Mouse (Mus musculus) myocyte (in vitro differentiated cells): Measurements from ENCODE around the gene Fam198b.

ENCODE experiments used
- CEBPB ChIP-seq: IDR thresholded peaks from 2 replicates; pipeline ENCODE4 v1.6.1; 2011; ENCODE audit warnings: mild to moderate bottlenecking, moderate library complexity; ENCODE audit not compliant: poor library complexity, insufficient read depth, severe bottlenecking
- E2F4 ChIP-seq: IDR thresholded peaks from one replicate; pipeline ENCODE4 v1.6.1; 2011; ENCODE audit warnings: mild to moderate bottlenecking, control low read depth, moderate library complexity; ENCODE audit not compliant: insufficient read depth
- MAX ChIP-seq: IDR thresholded peaks from one replicate; pipeline ENCODE4 v1.6.1; 2011; ENCODE audit warnings: low read depth, mild to moderate bottlenecking, control low read depth
- MYOD1 ChIP-seq, 3 experiments: IDR thresholded peaks; one replicate each; pipeline ENCODE4 v1.6.1; 2011; ENCODE audit warnings: control low read depth in 2 of 3, low read depth in 2 of 3, mild to moderate bottlenecking in 2 of 3, moderate library complexity in 1 of 3; ENCODE audit not compliant: insufficient read length in 2 of 3, control insufficient read depth in 1 of 3
- POLR2A ChIP-seq: IDR thresholded peaks from one replicate; pipeline ENCODE4 v1.6.1; 2011; ENCODE audit warnings: low read depth, mild to moderate bottlenecking, control low read depth, moderate library complexity; ENCODE audit not compliant: insufficient read length
- POLR2AphosphoS2 ChIP-seq: IDR thresholded peaks from one replicate; pipeline ENCODE4 v1.6.1; 2011; ENCODE audit warnings: low read depth, control low read depth; ENCODE audit not compliant: insufficient read length
- REST ChIP-seq: IDR thresholded peaks from one replicate; pipeline ENCODE4 v1.6.1; 2011; ENCODE audit warnings: mild to moderate bottlenecking, control low read depth, moderate library complexity; ENCODE audit not compliant: insufficient read depth, insufficient read length
- TCF12 ChIP-seq: IDR thresholded peaks from one replicate; pipeline ENCODE4 v1.6.1; 2011; ENCODE audit warnings: mild to moderate bottlenecking, control low read depth; ENCODE audit not compliant: poor library complexity, insufficient read depth, severe bottlenecking
- TCF3 ChIP-seq: IDR thresholded peaks from one replicate; pipeline ENCODE4 v1.6.1; 2011; ENCODE audit warnings: low read depth, control low read depth; ENCODE audit not compliant: insufficient read length
- USF1 ChIP-seq: IDR thresholded peaks from one replicate; pipeline ENCODE4 v1.6.1; 2011; ENCODE audit warnings: low read depth, mild to moderate bottlenecking, control low read depth, moderate library complexity

DNA sequence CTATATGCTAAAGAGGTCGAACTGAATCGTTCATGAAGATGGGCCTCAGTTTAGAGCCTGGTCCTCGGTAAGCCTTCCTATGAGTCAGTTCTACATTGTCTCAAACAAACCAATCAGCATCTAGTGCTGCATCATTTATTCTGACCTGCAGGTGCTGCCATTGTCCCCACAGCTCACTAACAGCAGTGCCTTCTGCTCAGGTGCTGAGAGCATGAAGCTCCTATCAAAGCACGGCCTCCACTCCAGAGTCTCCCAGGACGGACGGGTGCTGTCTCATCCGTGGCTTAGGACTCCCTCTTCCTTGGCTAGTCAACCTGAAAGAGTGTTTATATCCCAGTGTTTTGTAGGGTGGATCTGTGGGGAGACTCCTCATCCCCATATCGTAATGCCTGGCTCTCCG lies 17.8 kb upstream of the Fam198b start:
- no peak for TF ChIP-seq POLR2A
- TF ChIP-seq CEBPB: no peak
- TF ChIP-seq MYOD1 (IDR thresholded peaks at IDR 0.05; ENCODE audit: control insufficient read depth in 1 of 3, insufficient read length in 2 of 3, low read depth in 2 of 3): no peak
- no peak for TF ChIP-seq MAX
- no peak for TF ChIP-seq USF1
- TF ChIP-seq POLR2AphosphoS2: no peak
- TF ChIP-seq REST: no peak
- no peak for TF ChIP-seq TCF12
- TF ChIP-seq E2F4: no peak
- TF ChIP-seq TCF3: no peak
